Mouse (Mus musculus) spleen, adult 2 months (tissue): ENCODE data around the gene Zfp113. TPM values are rescaled to one million over a fixed set of nuclear protein-coding genes. Genes with fewer than 3 reads are reported as not detected.
A peak's percentile ranks its signal among the peaks of the same experiment; 100 is the strongest.

Experiments used
- DNase-seq, 2 experiments: peaks; one replicate each; pipeline versions ENCODE4 v3.0.0 to v3.0.0-alpha.2; 2012 to 2021; ENCODE audit warnings: low spot score in 2 of 2, low read depth in 1 of 2
- H3K27ac ChIP-seq: fragments of 200-500 bp; 2 replicates; pipeline ENCODE4 v1.5.1; 2012; ENCODE audit warnings: low read length, inconsistent platforms; ENCODE audit not compliant: insufficient read depth
- H3K27me3 ChIP-seq: fragments of 200-500 bp; 2 replicates; pipeline ENCODE4 v1.6.1; 2012; ENCODE audit warnings: mild to moderate bottlenecking, moderate library complexity, low read length, inconsistent platforms; ENCODE audit not compliant: control insufficient read depth, insufficient read depth
- H3K36me3 ChIP-seq: fragments of 200-500 bp; 2 replicates; pipeline ENCODE4 v1.6.1; 2012; ENCODE audit warnings: mild to moderate bottlenecking, low read length, inconsistent platforms; ENCODE audit not compliant: control insufficient read depth, insufficient read depth
- H3K4me1 ChIP-seq: fragments of 200-500 bp; 2 replicates; pipeline ENCODE4 v1.6.1; 2011; ENCODE audit warnings: inconsistent platforms; ENCODE audit not compliant: control insufficient read depth, insufficient read depth, insufficient read length
- H3K4me3 ChIP-seq: fragments of 200-500 bp; 2 replicates; pipeline ENCODE4 v1.5.1; 2011; ENCODE audit warnings: mild to moderate bottlenecking, inconsistent platforms; ENCODE audit not compliant: insufficient read depth, insufficient read length; ENCODE audit errors: extremely low read depth
- CTCF ChIP-seq: fragments of 200-500 bp; IDR thresholded peaks from 2 replicates; pipeline ENCODE4 v1.5.1; 2011; ENCODE audit warnings: mild to moderate bottlenecking, inconsistent platforms; ENCODE audit not compliant: insufficient read depth, insufficient read length, insufficient replicate concordance; ENCODE audit errors: extremely low read depth
- POLR2A ChIP-seq: fragments of 200-500 bp; IDR thresholded peaks from 2 replicates; pipeline ENCODE4 v1.6.1; 2011; ENCODE audit warnings: low read depth, low read length, inconsistent platforms
- WGBS: fragments of 180-500 bp; shearing (Covaris S2); methylation state at CpG from one replicate; pipeline ENCODE4 v1.1.7; 2018; 5-methylcytosine and 5-hydroxymethylcytosine counted together
- polyA plus RNA-seq: library from polyadenylated mRNA; depleted of rRNA; stranded (reverse); fragments of >200 nt; gene quantifications from 2 replicates; pipeline ENCODE4 v1.2.3, GENCODE M21; 2012

Zfp113 gene
- polyA plus RNA-seq, 1 experiment: 3.5 TPM

- Histone ChIP-seq H3K27me3 (no peaks in the 10 kb centered on the region), H3K4me1 (peaks cover 3% of the 10 kb centered on the region; the same call in 1 of the 2 replicates), H3K36me3 (peaks cover 39% of the 10 kb centered on the region), H3K27ac (no peak overlapping the region), H3K4me3 (no peak overlapping the region)
- 91% methylated on average over 10 of the region's 10 CpGs for WGBS
- DNase-seq: no peak
- TF ChIP-seq CTCF: no peak
- no peak for TF ChIP-seq POLR2A
Observed at GRCm38 (mm10) chr5:138163610-138164009, 8.1 kb upstream of the Zfp113 start.

- 81% methylated on average over 6 of the region's 6 CpGs for WGBS
- Histone ChIP-seq H3K36me3 (peaks cover 36% of the 10 kb centered on the region), H3K4me1 (peaks cover 3% of the 10 kb centered on the region; the same call in 1 of the 2 replicates), H3K4me3 (no peak overlapping the region), H3K27ac (no peak overlapping the region), H3K27me3 (no peaks in the 10 kb centered on the region)
- no peak for DNase-seq
- TF ChIP-seq POLR2A: no peak
- TF ChIP-seq CTCF: no peak
Observed at GRCm38 (mm10) chr5:138163046-138163445, 7.5 kb upstream of the Zfp113 start.

GRCm38 (mm10) chr5:138160842-138161665, 5.5 kb upstream of the Zfp113 start, which contains the start of gene Cops6:
Gene Cops6 (plus strand): TSS chr5:138161071.
- peak; percentile 83 to 95 for DNase-seq
- TF ChIP-seq POLR2A: peak; percentile 58
- no peak for TF ChIP-seq CTCF
- WGBS: under 1% methylated on average over 42 of the region's 42 CpGs
- Histone ChIP-seq H3K4me3 (peak within 1 kb of the TSS; percentile 87), H3K27me3 (no peaks in the 10 kb centered on the region), H3K36me3 (peaks cover 17% of the 10 kb centered on the region), H3K27ac (peak within 1 kb of the TSS; percentile 21; the same call in 1 of the 2 replicates), H3K4me1 (peaks cover 3% of the 10 kb centered on the region; the same call in 1 of the 2 replicates)

- Histone ChIP-seq H3K27ac (no peak overlapping the region), H3K27me3 (no peaks in the 10 kb centered on the region), H3K4me1 (peaks cover 3% of the 10 kb centered on the region; the same call in 1 of the 2 replicates), H3K4me3 (no peak overlapping the region), H3K36me3 (peaks cover 11% of the 10 kb centered on the region)
- no peak for TF ChIP-seq CTCF
- no peak for TF ChIP-seq POLR2A
- no peak for DNase-seq
- WGBS: 69% methylated on average over 7 of the region's 7 CpGs
Observed at GRCm38 (mm10) chr5:138160224-138160762, 4.7 kb upstream of the Zfp113 start.

GRCm38 (mm10) chr5:138154390-138154789, 1.2 kb downstream of the Zfp113 start:
- Histone ChIP-seq H3K27ac (no peak overlapping the region), H3K4me1 (0 out of 2 replicates have a peak, but pooled peaks cover 2% of the 10 kb centered on the region), H3K4me3 (no peak overlapping the region), H3K27me3 (no peaks in the 10 kb centered on the region), H3K36me3 (peaks cover 13% of the 10 kb centered on the region)
- no peak for TF ChIP-seq POLR2A
- no peak for TF ChIP-seq CTCF
- WGBS: 81% methylated on average over 3 of the region's 3 CpGs
- DNase-seq: no peak

- TF ChIP-seq CTCF (no peak), POLR2A (no peak)
- H3K36me3 ChIP-seq: peaks cover 2% of the 10 kb centered on the region; the same call in 1 of the 2 replicates
- 8% methylated on average over 4 of the region's 4 CpGs for WGBS
- no peak overlapping the region for H3K4me3 ChIP-seq
- H3K27me3 ChIP-seq: no peaks in the 10 kb centered on the region
- H3K27ac ChIP-seq: no peak overlapping the region
- H3K4me1 ChIP-seq: no peaks in the 10 kb centered on the region
- no peak for DNase-seq
Observed at GRCm38 (mm10) chr5:138138585-138138984, 17.0 kb downstream of the Zfp113 start.
